ENCODE assay signal across 20 mouse cellular contexts in the genomic region with DNA sequence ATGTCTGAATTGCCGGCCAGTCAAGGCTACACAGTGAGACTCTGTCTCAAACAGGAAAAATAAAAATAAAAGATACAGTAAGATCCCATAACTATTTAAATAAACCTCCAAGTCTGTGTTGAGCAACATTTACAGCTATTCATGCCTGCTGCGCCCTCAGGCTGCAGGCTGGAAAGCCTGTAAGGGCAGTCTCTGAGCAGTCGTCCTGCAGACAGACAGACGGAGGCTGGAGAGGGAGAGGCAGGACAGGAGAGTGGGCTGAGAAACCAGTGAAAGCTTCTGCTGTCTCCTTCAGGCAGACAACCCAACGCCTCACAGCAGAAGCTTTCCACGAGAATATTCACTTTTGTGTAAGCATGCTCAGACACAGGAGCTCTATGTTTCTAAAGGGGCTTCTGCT.
DNase-seq lines count a peak whose midpoint lies in the region; ATAC-seq and TF ChIP-seq lines count a peak whose summit lies in the region.
"Had no signal": no experiment of that assay in that cellular context is flagged by ENCODE, and none has a peak within 500 bp of the region (broad histone marks: within the 10 kb centered on the region; RNA-seq: fewer than 3 reads in every experiment).

No protein-coding gene starts in this region.

- H3K9ac ChIP-seq in liver, adult 2 months (ENCODE audit: low read depth, low read length) = peak overlapping the region; percentile 19
- no peak overlapping the region for H3K9ac ChIP-seq in liver, embryonic 11.5 days (ENCODE audit: low read depth, low read length)
- no peak overlapping the region for H3K9ac ChIP-seq in liver, embryonic 15.5 days
- H3K9ac ChIP-seq: forebrain, embryonic 13.5 days; forebrain, postnatal 0 days; heart, embryonic 15.5 days; hindbrain, embryonic 13.5 days had no signal

- no peaks in the 10 kb centered on the region for H3K27me3 ChIP-seq in kidney, adult 2 months (replicated peaks; ENCODE audit: control insufficient read depth, insufficient read depth, low read length)
- H3K27me3 ChIP-seq in liver, adult 2 months (ENCODE audit: control insufficient read depth, insufficient read depth, low read length) = no peaks in the 10 kb centered on the region
- H3K27me3 ChIP-seq in liver, embryonic 11.5 days (replicated peaks; ENCODE audit: control insufficient read depth, insufficient read depth, low read length) = no peaks in the 10 kb centered on the region
- no peaks in the 10 kb centered on the region for H3K27me3 ChIP-seq in liver, embryonic 15.5 days
- H3K27me3 ChIP-seq: forebrain, embryonic 13.5 days; heart, embryonic 15.5 days; hindbrain, embryonic 13.5 days had no signal

- DNase-seq in kidney, adult 2 months = no peak
- DNase-seq in kidney, postnatal 4 days = no peak
- DNase-seq in liver, adult 2 months (ENCODE audit: extremely low read depth, low read depth, low spot score) = peak; percentile 67
- no peak for DNase-seq in liver, embryonic 11.5 days (ENCODE audit: low spot score)
- no peak for DNase-seq in yolk sac, embryonic 10.5 days (ENCODE audit: low spot score)
- no peak for DNase-seq in urinary bladder, postnatal 10 days (ENCODE audit: low spot score)
- DNase-seq: adrenal gland, adult 2 months; adrenal gland, postnatal 25 days; cerebellum, adult 2 months; cerebellum, postnatal 10 days; forebrain, postnatal 0 days; gastrocnemius, postnatal 36 days; heart, adult 18-20 months; heart, postnatal 14 days had no signal

- TF ChIP-seq CTCF in kidney, adult 2 months (conservative IDR thresholded peaks at IDR 0.05; ENCODE audit: insufficient read depth, insufficient read length, low read depth, low read length) = no peak; the same call in 1 of the 2 replicates
- TF ChIP-seq CTCF in liver, adult 2 months (IDR thresholded peaks at IDR 0.05; ENCODE audit: low read depth, low read length) = peak; percentile 35

- TF ChIP-seq POLR2A in kidney, adult 2 months (IDR thresholded peaks at IDR 0.05; ENCODE audit: low read depth, low read length) = no peak
- TF ChIP-seq POLR2A in liver, adult 2 months (IDR thresholded peaks at IDR 0.05; ENCODE audit: extremely low read depth, insufficient read depth, low read length) = no peak

- H3K4me2 ChIP-seq in liver, embryonic 11.5 days = no peak overlapping the region
- H3K4me2 ChIP-seq in liver, embryonic 15.5 days = no peak overlapping the region
- H3K4me2 ChIP-seq: forebrain, embryonic 13.5 days; heart, embryonic 11.5 days; heart, embryonic 15.5 days; hindbrain, embryonic 13.5 days had no signal

- H3K4me3 ChIP-seq in kidney, adult 2 months (ENCODE audit: insufficient read depth, low read depth, low read length) = no peak overlapping the region
- H3K4me3 ChIP-seq in liver, adult 2 months (ENCODE audit: insufficient read depth, low read depth, low read length) = no peak overlapping the region
- H3K4me3 ChIP-seq in liver, embryonic 11.5 days (ENCODE audit: low read depth, low read length) = no peak overlapping the region
- no peak overlapping the region for H3K4me3 ChIP-seq in liver, embryonic 15.5 days (replicated peaks)
- H3K4me3 ChIP-seq: embryonic facial prominence, embryonic 10.5 days; forebrain, embryonic 13.5 days; heart, embryonic 15.5 days; hindbrain, embryonic 13.5 days had no signal

- H3K4me1 ChIP-seq in kidney, adult 2 months (ENCODE audit: control insufficient read depth, insufficient read depth, low read length) = peaks cover 21% of the 10 kb centered on the region
- peaks cover 26% of the 10 kb centered on the region for H3K4me1 ChIP-seq in liver, adult 2 months (ENCODE audit: control insufficient read depth, insufficient read depth, low read length)
- no peaks in the 10 kb centered on the region for H3K4me1 ChIP-seq in liver, embryonic 11.5 days (replicated peaks; ENCODE audit: control insufficient read depth, insufficient read depth, low read length)
- peaks cover 9% of the 10 kb centered on the region; the same call in 1 of the 2 replicates for H3K4me1 ChIP-seq in liver, embryonic 15.5 days (replicated peaks)
- H3K4me1 ChIP-seq: forebrain, embryonic 13.5 days; heart, embryonic 15.5 days had no signal

- no peaks in the 10 kb centered on the region for H3K9me3 ChIP-seq in liver, embryonic 11.5 days (ENCODE audit: control insufficient read depth, low read length)
- H3K9me3 ChIP-seq in liver, embryonic 15.5 days (replicated peaks) = no peaks in the 10 kb centered on the region
- H3K9me3 ChIP-seq: embryonic facial prominence, embryonic 10.5 days; forebrain, embryonic 13.5 days; hindbrain, embryonic 13.5 days had no signal

- peaks cover 16% of the 10 kb centered on the region for H3K36me3 ChIP-seq in kidney, adult 2 months (ENCODE audit: control insufficient read depth, insufficient read depth, low read length)
- H3K36me3 ChIP-seq in liver, adult 2 months (ENCODE audit: control insufficient read depth, insufficient read depth, low read length) = peaks cover 35% of the 10 kb centered on the region
- H3K36me3 ChIP-seq in liver, embryonic 11.5 days (ENCODE audit: control insufficient read depth, insufficient read depth, low read length) = peaks cover 2% of the 10 kb centered on the region; the same call in 1 of the 2 replicates
- peaks cover 31% of the 10 kb centered on the region for H3K36me3 ChIP-seq in liver, embryonic 15.5 days (replicated peaks)

- no peak for ATAC-seq in liver, embryonic 11.5 days (replicated peaks; ENCODE audit: low FRiP score)
- no peak for ATAC-seq in liver, embryonic 15.5 days (ENCODE audit: insufficient read depth)
- ATAC-seq: forebrain, embryonic 13.5 days; forebrain, postnatal 0 days had no signal

- 50% methylated on average over 6 of the region's 6 CpGs for WGBS in kidney, adult 2 months
- 24% methylated on average over 6 of the region's 6 CpGs for WGBS in liver, adult 2 months
- WGBS in liver, embryonic 11.5 days = 81% methylated on average over 6 of the region's 6 CpGs
- 69% methylated on average over 6 of the region's 6 CpGs for WGBS in liver, embryonic 15.5 days (ENCODE audit: insufficient replicate concordance)

- H3K79me2 ChIP-seq in liver, adult 2 months (ENCODE audit: control insufficient read depth, insufficient read depth, low read length) = no peaks in the 10 kb centered on the region; the same call in 1 of the 2 replicates

- peak overlapping the region; percentile 66 for H3K27ac ChIP-seq in kidney, adult 2 months (ENCODE audit: insufficient read depth, low read depth, low read length)
- H3K27ac ChIP-seq in liver, adult 2 months (replicated peaks; ENCODE audit: insufficient read depth, low read depth, low read length) = peak overlapping the region; percentile 94
- no peak overlapping the region for H3K27ac ChIP-seq in liver, embryonic 11.5 days (ENCODE audit: low read depth, low read length)
- peak overlapping the region; percentile 14; the same call in 1 of the 2 replicates for H3K27ac ChIP-seq in liver, embryonic 15.5 days (replicated peaks)
- H3K27ac ChIP-seq: embryonic facial prominence, embryonic 10.5 days; forebrain, embryonic 13.5 days; heart, embryonic 15.5 days; hindbrain, embryonic 13.5 days had no signal
